Mouse (Mus musculus): ENCODE results near the gene Rdh16f2.

DNA sequence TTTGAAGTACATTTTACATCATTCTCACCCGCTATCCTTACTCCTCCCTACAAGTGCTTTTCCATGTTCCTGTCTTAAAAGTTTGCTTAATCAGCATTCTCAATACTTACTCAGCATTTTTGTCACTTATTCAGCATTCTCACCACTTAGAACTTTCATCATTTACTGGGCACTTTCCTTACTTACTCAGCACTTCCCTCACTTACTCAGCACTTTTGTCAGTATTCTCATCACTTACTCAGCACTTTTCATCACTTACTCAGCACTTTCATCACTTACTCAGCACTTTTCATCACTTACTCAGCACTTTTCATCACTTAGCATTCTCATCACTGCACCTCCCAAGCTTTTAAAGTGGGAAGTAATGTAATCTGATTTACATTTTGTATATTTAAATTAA, 49.3 kb downstream of the Rdh16f2 start:
- no peak for TF ChIP-seq CTCF (IDR thresholded peaks at IDR 0.05; ENCODE audit: insufficient read depth, low read depth, low read length)
- TF ChIP-seq POLR2A (IDR thresholded peaks at IDR 0.05; ENCODE audit: insufficient read depth, low read depth, low read length) = no peak
